ENCODE assay signal across 9 mouse cellular contexts in genomic region chr3:95296103-95296469, GRCm38 (mm10). TPM values are rescaled to one million over a fixed set of nuclear protein-coding genes. Genes with fewer than 3 reads are reported as not detected.
DNase-seq lines count a peak whose midpoint lies in the region; TF ChIP-seq lines count a peak whose summit lies in the region.
"Had no signal": no experiment of that assay in that cellular context is flagged by ENCODE, and none has a peak within 500 bp of the region (broad histone marks: within the 10 kb centered on the region; RNA-seq: fewer than 3 reads in every experiment).

No protein-coding gene starts in this region.

- no peaks in the 10 kb centered on the region for H3K4me1 ChIP-seq in embryonic fibroblast, embryonic 13.5 days (ENCODE audit: control insufficient read depth, insufficient read depth, low read length)

- DNase-seq in layer of hippocampus, adult 2 months (ENCODE audit: low spot score in 2 of 2): no peak
- DNase-seq in layer of hippocampus, postnatal 36 days: no peak
- DNase-seq in MN1 (ENCODE audit: low spot score): peak; percentile 53
- DNase-seq in kidney, postnatal 10 days: peak; percentile 70
- peak; percentile 57 to 72 for DNase-seq in lung, postnatal 4 days
- peak; percentile 58 for DNase-seq in thymus, postnatal 25 days
- DNase-seq in right cerebral cortex, postnatal 10 days (ENCODE audit: low spot score in 2 of 2): no peak

- no peak overlapping the region for H3K4me3 ChIP-seq in layer of hippocampus, adult 2 months
- no peak overlapping the region for H3K4me3 ChIP-seq in embryonic fibroblast, embryonic 13.5 days (ENCODE audit: insufficient read depth, low read length)
- H3K4me3 ChIP-seq: embryonic facial prominence, embryonic 13.5 days had no signal

- peak; percentile 85 for TF ChIP-seq CTCF in layer of hippocampus, adult 2 months (conservative IDR thresholded peaks at IDR 0.05)
- peak; percentile 31; the same call in 1 of the 2 replicates for TF ChIP-seq CTCF in embryonic fibroblast, embryonic 13.5 days (IDR thresholded peaks at IDR 0.05; ENCODE audit: borderline replicate concordance, insufficient read depth, low read length)

- no peak overlapping the region for H3K27ac ChIP-seq in layer of hippocampus, adult 2 months
- H3K27ac ChIP-seq in embryonic fibroblast, embryonic 13.5 days (ENCODE audit: insufficient read depth, low read length): no peak overlapping the region
- H3K27ac ChIP-seq: embryonic facial prominence, embryonic 13.5 days had no signal

- TF ChIP-seq POLR2A in embryonic fibroblast, embryonic 13.5 days (IDR thresholded peaks at IDR 0.05; ENCODE audit: low read depth, low read length): no peak

RNA-seq across cellular contexts. Expression of gene Anxa9, which starts 10.9 kb away (rescaled TPM):
- 1 to 10 TPM; 1.5 TPM for total RNA-seq in layer of hippocampus, adult 2 months (2021)
- total RNA-seq in layer of hippocampus, postnatal 36 days (2021): 1 to 10 TPM in 1 of 2 experiments, under 1 TPM in 1; 0.94 to 1.4 TPM
- 0.79 and 1.2 TPM in 2 replicates for polyA plus RNA-seq in embryonic fibroblast, embryonic 13.5 days (2011; ENCODE audit: insufficient read length, low read depth, missing spikeins)

RNA-seq across cellular contexts. Expression of gene Prune1, which starts 14.2 kb away (rescaled TPM):
- 10 to 100 TPM; 22.0 to 22.4 TPM for total RNA-seq in layer of hippocampus, adult 2 months (2021)
- total RNA-seq in layer of hippocampus, postnatal 36 days (2021): 10 to 100 TPM; 19.8 to 22.2 TPM
- polyA plus RNA-seq in embryonic fibroblast, embryonic 13.5 days (2011; ENCODE audit: insufficient read length, low read depth, missing spikeins): 22.2 and 22.9 TPM in 2 replicates

RNA-seq across cellular contexts. Expression of gene Mindy1, which starts 14.9 kb away (rescaled TPM):
- total RNA-seq in layer of hippocampus, adult 2 months (2021): 10 to 100 TPM; 19.1 to 22.7 TPM
- 10 to 100 TPM; 19.3 to 19.4 TPM for total RNA-seq in layer of hippocampus, postnatal 36 days (2021)
- polyA plus RNA-seq in embryonic fibroblast, embryonic 13.5 days (2011; ENCODE audit: insufficient read length, low read depth, missing spikeins): 25.5 and 26.9 TPM in 2 replicates

RNA-seq across cellular contexts. Expression of gene Cers2, which starts 18.5 kb away (rescaled TPM):
- 10 to 100 TPM; 53.1 to 63.3 TPM for total RNA-seq in layer of hippocampus, adult 2 months (2021)
- 10 to 100 TPM; 59.4 to 62.9 TPM for total RNA-seq in layer of hippocampus, postnatal 36 days (2021)
- 159 and 178 TPM in 2 replicates for polyA plus RNA-seq in embryonic fibroblast, embryonic 13.5 days (2011; ENCODE audit: insufficient read length, low read depth, missing spikeins)

RNA-seq across cellular contexts. Expression of gene Bnipl, which starts 45.1 kb away (rescaled TPM):
- under 1 TPM; 0.37 to 0.69 TPM for total RNA-seq in layer of hippocampus, adult 2 months (2021)
- total RNA-seq in layer of hippocampus, postnatal 36 days (2021): under 1 TPM; 0.56 to 0.65 TPM
- polyA plus RNA-seq in embryonic fibroblast, embryonic 13.5 days (2011; ENCODE audit: insufficient read length, low read depth, missing spikeins): not detected in 2 replicates

Comparison
In these comparisons a context has a peak if more than half of its experiments do, and no peak if none do; other contexts are left out.
1. DNase-seq: peak in MN1 (single experiment), kidney, postnatal 10 days (single experiment), lung, postnatal 4 days (2 of 2) and thymus, postnatal 25 days (single experiment); none in layer of hippocampus, adult 2 months (0 of 2), layer of hippocampus, postnatal 36 days (0 of 2) and right cerebral cortex, postnatal 10 days (0 of 2).